Mouse (Mus musculus): ENCODE results near the gene Lmln. TPM values are rescaled to one million over a fixed set of nuclear protein-coding genes. Genes with fewer than 3 reads are reported as not detected.
"Not testable (repeated sequence)": the region's sequence is repeated elsewhere in the genome, so short reads cannot be mapped to it uniquely, and the experiment has no call there.

Lmln gene
- total RNA-seq, 1 experiment from 2014 or later = 0.70 TPM

DNA sequence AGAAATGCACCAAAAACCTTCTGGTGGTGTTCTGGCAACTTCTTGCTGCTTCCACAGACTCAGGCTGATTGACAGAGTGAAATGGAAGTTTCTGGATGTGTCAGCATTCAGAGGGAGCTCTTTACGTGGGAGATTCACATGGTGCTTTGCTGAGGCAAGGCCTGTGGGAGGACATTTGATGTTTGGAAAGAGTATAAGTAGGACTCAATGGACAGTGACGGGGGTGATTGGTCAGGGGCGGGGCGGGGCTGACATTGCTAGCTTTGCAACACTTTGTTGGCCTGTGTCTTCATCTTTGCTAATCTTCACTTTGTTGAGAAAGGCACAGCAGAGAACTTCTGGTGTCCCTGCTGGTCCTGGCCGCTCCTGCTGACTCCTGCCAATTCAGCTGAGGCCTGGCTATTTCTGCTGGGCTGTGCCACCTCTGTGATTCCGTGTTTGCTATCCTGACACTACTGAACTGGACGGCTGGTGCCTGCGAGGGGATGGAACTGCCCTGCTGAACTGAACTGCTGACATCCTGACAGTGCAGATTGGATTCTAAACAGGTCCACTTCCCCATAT, 107.2 kb downstream of the Lmln start:
- no peak for ATAC-seq (ENCODE audit: extremely low read depth, insufficient number of reproducible peaks, low FRiP score, poor library complexity, severe bottlenecking)

GRCm38 (mm10) chr16:33170716-33171587, 108.6 kb downstream of the Lmln start:
- no peak for ATAC-seq (ENCODE audit: extremely low read depth, insufficient number of reproducible peaks, low FRiP score, poor library complexity, severe bottlenecking)

- no peak for ATAC-seq (ENCODE audit: extremely low read depth, insufficient number of reproducible peaks, low FRiP score, poor library complexity, severe bottlenecking)
These were observed 109.5 kb downstream of the Lmln start for GRCm38 (mm10) chr16:33171800-33172199.

DNA sequence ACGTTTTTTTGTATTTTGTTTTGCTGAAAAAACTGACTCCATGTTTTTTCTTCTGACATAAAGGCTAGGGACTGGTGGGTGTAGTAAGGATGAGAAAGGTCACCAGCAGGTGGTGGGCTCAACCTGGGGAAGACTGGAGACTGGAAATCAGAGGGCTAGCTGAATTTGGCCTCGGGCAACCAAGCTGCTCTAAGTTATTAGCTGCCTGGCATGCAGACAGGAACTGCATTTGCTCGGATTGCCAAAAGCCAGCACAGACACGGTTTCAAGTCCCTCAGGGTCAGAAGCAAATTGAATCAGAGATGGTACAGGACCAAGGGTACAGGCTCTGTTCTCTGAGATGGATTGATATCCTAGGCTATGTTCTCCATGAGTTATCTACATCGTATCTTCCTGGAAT, 110.8 kb downstream of the Lmln start:
- no peak for ATAC-seq (ENCODE audit: extremely low read depth, insufficient number of reproducible peaks, low FRiP score, poor library complexity, severe bottlenecking)

- no peak for ATAC-seq (ENCODE audit: extremely low read depth, insufficient number of reproducible peaks, low FRiP score, poor library complexity, severe bottlenecking)
These were observed 112.4 kb downstream of the Lmln start for GRCm38 (mm10) chr16:33174695-33175094.

DNA sequence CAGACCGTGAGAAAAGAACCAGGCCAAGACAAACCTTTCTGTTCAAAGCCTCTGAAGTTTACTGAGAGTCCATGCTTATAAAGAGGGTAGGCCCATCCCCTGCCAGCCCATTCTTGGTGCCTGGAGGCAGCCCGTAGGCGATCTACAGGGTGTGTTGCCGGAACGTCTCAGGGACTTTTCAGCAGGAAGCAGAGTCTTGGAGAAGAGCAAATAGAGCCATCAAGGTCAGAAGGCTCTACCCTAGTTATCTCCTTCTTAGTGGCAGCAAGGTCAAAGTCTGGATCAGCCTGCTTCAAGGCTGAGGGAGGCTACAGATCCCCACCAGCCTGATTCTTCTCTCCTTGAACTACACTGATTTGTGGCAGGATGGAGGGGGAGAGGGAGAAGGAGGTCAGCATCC, 114.5 kb downstream of the Lmln start:
- ATAC-seq (ENCODE audit: extremely low read depth, insufficient number of reproducible peaks, low FRiP score, poor library complexity, severe bottlenecking) = not testable (repeated sequence)

Other genes starting within 250 kb of the Lmln start
- 77.2 and 90.9 TPM in 2 replicates for gene Fyttd1, start 185.0 kb upstream of the Lmln start, total RNA-seq (2017)
- 112 and 120 TPM in 2 replicates for gene Rubcn, start 184.8 kb upstream of the Lmln start, total RNA-seq (2017)
- 64.3 and 67.0 TPM in 2 replicates for gene Lrch3, start 148.4 kb upstream of the Lmln start, total RNA-seq (2017)
- gene Iqcg, start 6.3 kb upstream of the Lmln start, total RNA-seq (2017) = 0.61 and 0.70 TPM in 2 replicates
- 1,140 and 1,232 TPM in 2 replicates for gene Rpl35a, start 6.1 kb upstream of the Lmln start, total RNA-seq (2017)
- gene Osbpl11, start 122.5 kb downstream of the Lmln start, total RNA-seq (2017) = 39.2 and 39.9 TPM in 2 replicates
- 85.0 and 85.4 TPM in 2 replicates for gene Snx4, start 188.9 kb downstream of the Lmln start, total RNA-seq (2017)

Data from neutrophil, adult 5-6 weeks (primary cell).